Mouse (Mus musculus) heart, postnatal 14 days (tissue): ENCODE measurements around the gene Ptov1. TPM values are rescaled to one million over a fixed set of nuclear protein-coding genes. Genes with fewer than 3 reads are reported as not detected.
"Not testable (repeated sequence)": the region's sequence is repeated elsewhere in the genome, so short reads cannot be mapped to it uniquely, and the experiment has no call there.

Source experiments
- DNase-seq, 2 experiments: peaks; one replicate each; pipeline ENCODE4 v3.0.0; 2021 to 2022
- intact Hi-C: fragments of 180-260 bp; cut with DNase I; formaldehyde crosslinking; loops from one replicate; pipeline ENCODE4 v1.15.1; 2025
- total RNA-seq, 2 experiments: library from RNA; stranded (reverse); gene quantifications; 2 replicates each; pipeline ENCODE4 v1.2.3; 2021

The Ptov1 gene
- total RNA-seq, 2 experiments from 2014 or later: 149 to 160 TPM

DNA sequence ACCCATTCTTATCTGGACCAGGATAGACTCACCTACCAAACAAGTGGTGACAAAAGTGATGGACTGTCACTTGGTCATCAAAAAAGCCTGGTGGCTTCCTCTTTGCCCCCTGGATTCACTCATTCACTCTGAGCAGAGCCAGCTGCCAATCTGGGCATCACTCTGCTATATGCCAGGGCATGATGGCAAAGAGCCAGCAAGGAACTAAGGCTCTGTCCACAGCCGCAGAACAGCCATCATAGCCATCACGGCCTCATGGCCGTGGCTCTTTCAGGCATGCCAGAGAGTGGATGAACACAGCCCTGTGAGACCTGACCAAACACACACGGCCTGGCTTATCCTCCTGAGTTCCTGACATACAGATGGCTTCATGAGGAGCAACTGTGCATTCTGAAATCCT is 21.1 kb upstream of the Ptov1 start:
- intact Hi-C loops: no loop called here
- no peak for DNase-seq

DNA sequence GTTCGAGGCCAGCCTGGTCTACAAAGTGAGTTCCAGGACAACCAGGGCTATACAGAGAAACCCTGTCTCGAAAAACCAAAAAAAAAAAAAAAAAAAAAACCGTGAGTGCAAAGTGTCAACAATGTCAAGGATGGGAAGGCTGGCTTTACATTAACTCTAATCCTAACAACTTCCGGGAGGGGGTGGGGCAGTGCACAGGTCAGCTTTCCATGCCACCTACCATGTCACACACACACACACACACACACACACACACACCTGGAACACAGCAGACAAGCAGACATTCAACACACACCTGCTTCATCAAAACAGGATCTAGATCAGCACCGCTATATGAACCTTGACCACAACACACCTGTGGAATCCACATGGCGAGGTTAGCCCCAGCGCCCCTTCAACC is 20.6 kb upstream of the Ptov1 start:
- intact Hi-C loops: no loop called here
- DNase-seq: no peak

DNA sequence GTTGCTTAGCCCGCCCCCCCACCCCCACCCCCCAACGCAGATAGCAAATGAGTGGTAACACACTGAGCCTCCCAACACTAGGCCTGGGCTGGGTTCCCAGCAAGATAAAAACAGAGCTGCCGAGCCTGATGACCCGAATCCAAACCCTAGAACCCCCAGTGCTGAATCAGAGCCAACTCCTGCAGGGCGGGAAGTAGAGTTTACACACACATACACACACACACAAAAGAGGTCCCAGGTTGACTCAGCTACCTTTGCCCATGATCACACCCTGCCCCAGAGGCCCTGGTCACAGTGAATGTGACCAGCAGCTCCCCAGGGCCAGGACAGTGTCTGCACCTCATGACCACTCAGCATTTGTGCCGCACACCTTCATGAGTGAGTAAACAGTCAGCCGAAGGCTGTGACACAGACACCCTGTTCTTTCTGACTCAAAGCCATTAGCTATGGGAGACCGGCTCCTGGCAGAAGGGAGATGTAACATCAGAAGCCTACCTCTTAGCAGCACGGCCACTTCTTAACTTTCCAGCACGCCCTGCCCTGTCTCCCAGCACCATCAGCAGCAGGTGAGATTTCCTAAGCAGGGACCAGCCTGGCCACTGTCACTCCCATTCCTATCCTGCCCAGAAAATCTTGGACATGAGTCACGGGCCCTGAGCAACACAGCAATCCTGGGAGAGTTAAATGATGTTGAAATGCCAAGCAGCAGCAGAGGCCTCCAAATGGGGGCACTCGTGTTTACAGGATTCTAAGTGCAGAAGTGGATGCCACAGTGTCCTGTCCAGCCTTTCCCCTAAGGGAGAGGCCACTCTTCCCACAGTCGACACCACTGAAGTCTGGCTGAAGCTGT is 18.9 kb upstream of the Ptov1 start:
- DNase-seq: peak in 1 of 2 experiments; percentile 47
- intact Hi-C loops: loop anchor here (1.0 kb wide), 1 partner anchor 17 kb away; no protein-coding TSS in a partner anchor

DNA sequence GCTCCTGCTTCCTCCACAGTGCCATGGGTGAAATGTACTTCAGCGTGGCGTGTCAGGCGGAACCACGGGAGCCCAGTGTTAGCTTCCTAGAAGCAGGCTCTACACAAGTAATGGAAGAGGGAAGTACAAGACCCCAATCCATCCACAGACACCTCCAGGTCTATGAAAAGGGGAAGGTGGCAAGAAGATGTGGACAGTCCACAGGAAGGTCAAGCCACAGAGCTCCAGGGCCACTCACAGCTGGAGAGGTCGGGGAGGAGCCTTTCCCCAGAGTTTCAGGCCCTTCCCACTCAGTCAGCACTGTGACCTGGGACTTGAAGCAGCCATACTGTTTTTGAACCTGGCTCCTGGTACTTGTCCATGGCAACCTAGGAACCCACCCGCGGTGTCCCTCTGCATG is 17.4 kb upstream of the Ptov1 start:
- no peak for DNase-seq
- intact Hi-C loops: no loop called here

DNA sequence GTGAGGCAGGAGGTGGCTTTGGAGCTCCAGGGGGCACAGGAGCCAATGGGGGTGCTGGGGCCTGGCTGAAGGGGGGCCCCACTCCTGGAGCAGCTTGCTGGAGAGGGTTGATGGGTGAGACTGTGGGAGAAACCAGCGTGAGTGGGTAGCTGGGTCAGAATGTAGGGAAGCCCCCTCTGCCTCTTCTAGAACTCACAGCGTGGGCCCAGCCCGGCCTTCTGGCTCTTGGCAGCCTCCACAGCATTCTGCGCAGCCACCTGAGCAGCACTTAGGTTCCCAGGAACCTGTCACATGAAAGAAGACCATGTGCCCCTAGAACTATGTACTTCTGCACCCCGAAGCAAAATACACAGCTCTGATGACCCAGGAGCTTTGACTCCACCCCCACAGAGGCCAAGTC is 15.0 kb upstream of the Ptov1 start:
- intact Hi-C loops: no loop called here
- no peak for DNase-seq

DNA sequence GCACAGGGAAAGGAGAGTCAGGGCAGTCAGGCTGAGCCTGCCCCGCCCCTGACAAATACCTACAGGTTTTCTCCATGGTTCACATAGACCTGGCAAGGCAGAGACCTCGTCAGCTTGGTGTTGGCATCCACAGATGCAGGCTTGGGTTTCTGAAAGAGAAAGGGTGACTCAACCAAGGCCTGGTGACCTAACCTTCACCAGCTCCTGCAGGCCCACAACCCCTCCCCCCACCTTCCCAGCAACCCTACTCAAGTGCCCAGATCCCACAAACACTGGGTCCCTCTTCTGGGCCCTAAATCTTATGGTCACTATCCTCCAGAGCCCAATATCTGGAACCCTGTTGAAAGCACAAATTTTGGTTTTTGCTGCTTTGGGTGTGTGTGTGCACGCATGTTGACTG is 13.4 kb upstream of the Ptov1 start:
- DNase-seq: no peak
- intact Hi-C loops: no loop called here

DNA sequence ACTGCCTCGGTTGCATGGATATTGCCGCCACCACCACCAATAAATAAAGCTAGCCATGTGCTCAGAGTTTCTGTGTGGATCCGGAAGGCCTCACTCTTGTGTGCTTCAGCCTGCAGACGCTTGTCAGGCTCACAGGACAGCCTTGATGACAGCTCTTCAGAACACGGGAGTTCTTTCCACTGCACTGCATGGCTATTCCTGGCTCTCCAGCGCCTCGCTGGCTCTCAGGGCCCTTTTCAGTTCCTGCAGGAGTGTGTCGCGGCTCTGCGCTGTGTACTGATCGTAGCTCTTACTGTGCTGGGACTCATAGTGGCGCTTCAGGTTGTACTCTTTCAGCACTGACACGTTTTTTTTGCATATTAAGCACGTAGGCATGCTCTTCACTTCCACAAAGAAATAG is 8.2 kb upstream of the Ptov1 start:
- intact Hi-C loops: no loop called here
- DNase-seq: no peak

DNA sequence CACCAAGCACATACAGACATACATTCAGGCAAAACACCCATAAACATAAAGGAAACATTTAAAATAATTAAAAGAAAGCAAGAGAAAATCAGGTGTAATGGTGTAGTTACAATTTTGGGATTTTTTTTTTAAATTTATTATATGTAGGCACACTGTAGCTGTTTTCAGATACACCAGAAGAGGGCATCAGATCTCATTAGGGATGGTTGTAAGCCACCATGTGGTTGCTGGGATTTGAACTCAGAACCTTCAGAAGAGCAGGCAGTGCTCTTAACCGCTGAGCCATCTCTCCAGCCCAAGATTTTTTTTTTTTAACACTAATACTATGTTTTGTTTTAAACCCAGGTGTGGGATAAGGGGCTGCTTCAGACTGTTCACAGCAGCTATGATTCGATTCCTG is 2.2 kb upstream of the Ptov1 start:
- intact Hi-C loops: loop anchor here (1.0 kb wide), 1 partner anchor 17 kb away; no protein-coding TSS in a partner anchor
- DNase-seq: not testable (repeated sequence)

DNA sequence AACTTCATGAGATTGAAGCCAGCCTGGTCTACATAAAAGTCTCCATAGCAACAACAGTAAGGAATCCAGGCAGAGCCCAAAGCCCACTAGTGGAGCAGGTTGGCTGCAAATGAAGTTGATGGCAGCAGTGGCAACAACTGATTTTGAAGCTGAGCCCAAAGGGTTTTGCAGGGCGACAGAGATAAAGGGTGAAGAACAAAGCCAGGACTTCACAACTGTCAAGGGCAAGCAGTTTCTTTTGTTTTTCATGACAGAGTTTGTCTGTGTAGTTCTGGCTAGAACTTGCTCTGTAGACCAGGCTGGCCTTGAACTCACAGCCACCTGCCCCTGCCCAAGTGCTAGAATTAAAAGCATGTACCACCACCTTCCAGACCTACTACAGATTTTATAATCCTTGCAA is 1.6 kb upstream of the Ptov1 start:
- no peak for DNase-seq
- intact Hi-C loops: loop anchor here (1.0 kb wide), 1 partner anchor 17 kb away; no protein-coding TSS in a partner anchor

DNA sequence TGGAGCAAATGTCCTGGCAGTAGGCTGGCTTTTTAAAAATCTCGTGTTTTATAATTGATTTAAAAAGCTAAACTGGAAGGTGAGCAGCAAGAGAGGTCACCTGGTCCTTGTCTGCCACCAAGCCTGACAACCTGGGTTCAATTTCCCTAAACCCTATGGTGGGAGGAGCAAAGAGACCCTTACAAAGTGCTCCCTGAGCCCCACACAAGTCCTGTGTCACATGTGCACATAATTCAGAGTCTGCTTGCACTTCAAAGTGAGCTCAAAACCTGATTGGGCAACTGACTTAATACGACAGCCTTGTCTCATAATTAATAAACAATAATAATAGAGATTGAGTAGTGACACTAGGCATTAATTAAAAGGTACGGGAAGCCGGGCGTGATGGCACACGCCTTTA is 1.0 kb upstream of the Ptov1 start:
- intact Hi-C loops: loop anchor here (1.0 kb wide), 1 partner anchor 18 kb away; no protein-coding TSS in a partner anchor
- DNase-seq: no peak

DNA sequence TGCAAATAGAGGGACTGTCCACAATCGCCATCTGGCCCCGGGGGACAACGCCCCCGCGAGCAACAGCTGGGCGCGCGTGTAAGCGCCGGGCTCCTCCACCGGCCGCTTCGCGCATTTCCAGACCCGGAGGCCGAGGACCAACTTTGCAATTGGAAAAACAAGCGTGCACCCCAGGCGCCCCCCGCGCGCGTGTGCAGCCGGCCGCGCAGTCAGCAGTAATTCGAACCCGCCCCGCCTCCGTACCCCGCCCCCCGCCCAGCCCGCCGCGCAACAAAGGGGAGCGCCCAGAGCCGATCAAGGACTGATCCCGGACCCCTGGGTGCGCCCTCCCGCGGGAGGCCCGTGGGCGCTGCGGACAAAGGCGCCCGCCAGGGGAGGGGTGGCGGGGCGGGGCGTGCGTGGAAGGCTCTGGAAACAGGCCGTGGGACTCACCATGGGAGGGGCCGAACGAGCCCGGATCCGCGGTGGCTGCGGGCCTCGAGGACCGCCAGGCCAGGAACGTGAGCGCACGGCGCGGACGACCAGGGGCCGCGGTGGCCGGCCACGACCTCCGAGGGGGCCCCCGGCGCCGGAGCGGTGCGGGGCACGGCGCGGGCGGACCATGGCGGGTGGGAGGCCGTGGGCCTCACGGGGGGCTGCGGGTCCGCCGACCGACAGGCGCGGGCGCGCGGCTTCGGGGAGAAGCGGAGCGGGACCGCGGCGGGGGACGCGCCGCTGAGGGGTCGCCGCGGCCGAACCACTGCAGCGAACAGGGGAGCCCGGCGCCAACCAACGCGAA is 480 bp downstream of the Ptov1 start:
- intact Hi-C loops: no loop called here
- peak; percentile 77 to 79 for DNase-seq

DNA sequence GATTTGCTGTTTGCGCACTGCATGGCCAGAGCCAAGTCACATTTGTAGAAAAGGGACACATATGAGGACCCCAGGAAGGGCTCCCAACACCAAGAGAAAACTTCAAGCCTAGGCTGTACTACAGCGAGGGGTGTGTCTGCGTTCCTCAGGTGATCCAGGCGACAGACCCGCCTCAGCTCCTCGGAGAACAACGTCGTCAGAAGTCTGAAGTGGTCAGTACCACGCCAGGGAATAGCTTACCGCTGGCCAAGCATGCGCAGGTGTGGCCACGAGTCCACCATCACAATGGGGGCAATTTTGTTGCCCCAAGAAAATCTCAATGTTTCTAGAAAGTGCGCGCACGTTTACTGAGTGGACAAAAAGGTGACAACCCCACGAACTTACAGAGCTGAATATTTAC is 1.1 kb downstream of the Ptov1 start:
- peak in 1 of 2 experiments; percentile 45 for DNase-seq
- intact Hi-C loops: no loop called here

DNA sequence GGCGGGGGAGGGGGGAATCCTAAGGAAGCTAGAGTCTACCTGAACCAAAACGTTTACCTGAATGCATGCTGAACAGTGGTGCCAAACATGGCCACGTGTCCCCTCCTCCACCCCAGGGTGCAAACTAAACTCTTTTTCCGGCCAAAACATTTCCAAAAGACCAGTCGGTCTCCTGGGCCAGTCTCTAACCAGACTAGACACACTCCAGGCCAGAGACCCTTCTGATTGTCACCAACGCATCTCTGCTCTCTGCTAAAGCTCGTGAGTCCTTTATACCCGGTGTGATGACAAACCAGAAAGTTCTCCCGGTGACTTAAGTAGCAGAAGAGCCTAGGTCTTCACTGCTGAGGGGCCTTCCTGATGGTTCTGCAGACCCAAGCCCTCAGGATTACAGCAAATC is 1.8 kb downstream of the Ptov1 start:
- intact Hi-C loops: no loop called here
- DNase-seq: no peak

DNA sequence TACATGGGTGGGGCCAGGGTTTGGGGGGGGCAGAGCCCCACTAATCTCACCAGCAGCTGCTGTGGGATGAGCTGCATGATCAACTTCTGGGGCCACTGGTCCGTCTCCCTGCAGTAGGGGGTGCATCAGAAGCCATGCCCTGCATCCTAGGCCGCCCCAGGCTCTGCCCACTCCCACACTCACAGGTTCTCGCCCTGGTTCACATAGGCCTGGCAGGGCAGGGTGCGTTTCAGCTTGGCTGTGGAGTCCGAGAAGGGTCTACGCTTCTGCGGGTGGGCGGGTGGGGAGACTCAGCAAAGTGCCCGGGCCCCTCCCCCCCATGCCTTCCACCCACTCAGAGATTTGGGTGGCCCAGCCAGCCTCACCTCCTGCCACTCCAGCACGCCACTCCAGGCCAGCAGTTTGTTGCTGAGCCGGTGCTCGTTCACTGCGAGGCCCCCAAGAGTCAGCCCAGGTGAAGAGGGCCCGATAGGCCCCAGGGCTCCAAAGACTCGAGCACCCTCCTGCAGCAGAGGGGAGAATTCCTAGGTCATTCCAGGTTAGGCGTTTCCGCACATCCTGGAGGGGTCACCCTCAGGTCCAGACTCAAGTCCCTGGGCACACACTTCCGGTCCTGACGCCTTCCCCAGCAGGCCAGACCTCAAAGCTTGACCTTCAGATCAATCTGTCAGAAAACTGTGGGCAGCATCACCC is 2.4 kb downstream of the Ptov1 start:
- intact Hi-C loops: no loop called here
- DNase-seq: no peak

DNA sequence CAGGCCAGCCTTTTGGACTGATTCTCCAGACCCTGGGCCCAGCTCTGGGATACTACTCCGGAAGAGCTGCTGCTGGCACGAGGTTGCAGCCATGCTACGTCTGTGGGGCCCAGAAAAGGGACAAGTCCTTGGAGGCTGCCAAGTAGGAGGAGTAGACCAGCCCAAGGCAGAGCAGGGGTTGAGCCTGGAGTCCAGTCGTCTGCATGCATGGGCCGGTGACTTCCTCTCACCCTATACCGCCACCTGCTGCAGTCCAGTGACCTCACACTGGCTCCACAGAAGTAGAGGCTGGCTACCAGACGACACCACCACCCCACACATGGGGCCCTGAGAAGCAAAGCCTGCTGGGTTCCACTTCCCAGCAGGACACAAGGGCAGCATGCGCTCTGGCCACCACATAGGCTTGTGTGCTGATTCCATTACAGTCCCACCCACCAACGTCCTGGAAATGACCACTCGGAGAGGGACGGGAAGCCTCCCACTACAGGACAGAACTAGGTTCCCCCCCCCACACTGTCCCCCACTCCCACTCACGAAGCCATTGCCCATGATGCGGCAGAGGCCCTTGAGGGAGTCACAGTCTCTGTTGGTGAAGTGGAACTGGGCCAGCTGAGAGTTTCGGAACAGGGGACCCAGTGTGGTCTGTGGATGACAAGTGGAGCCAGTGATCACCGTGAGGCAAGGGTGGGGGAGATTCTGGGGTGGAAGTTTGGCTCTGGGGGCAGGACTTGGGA is 3.1 kb downstream of the Ptov1 start:
- peak; percentile 68 to 78 for DNase-seq
- intact Hi-C loops: no loop called here

DNA sequence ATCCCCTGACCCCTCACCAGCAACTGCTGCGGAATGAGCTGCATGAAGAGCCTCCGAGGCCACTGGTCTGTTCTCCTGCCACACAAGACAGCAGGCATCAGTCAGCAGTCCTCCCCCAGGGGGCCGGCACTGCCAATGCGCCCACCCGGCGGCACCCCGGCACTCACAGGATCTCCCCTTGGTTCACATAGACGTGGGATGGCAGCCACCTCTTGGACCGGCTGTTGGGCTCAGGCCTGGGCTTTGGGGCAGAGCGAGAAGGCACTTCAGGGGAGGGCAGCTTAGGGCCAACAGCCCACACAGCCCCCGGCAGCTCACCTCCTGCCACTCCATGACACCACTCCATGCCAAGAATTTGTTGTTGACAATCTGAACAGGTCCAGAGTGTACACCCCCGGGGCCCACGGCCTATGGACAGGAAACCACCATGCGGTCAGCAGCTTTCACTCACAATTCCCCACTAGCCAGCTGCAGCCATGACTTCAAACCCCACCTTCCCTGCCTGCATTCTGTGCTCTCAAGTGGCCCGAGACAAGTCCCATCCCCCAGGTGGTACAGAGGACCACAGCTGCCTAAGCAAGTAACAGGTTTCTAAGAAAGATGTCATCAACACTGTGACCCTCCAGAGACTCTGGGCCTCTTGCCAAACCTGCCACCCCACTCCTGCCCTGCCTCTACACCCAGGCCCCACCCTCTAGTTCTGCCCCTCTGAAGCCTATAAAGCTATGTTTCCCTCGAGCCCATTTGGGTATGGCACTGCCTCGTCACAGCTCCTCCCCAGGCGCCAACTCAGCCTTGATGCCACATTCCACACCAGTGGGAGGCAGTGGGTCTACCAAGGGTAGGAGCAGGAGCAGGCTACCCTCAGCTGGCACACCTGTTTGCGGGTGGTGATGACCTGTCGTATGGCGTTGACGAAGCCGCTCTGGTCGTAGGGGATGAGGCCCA is 4.7 kb downstream of the Ptov1 start:
- intact Hi-C loops: no loop called here
- DNase-seq: no peak

DNA sequence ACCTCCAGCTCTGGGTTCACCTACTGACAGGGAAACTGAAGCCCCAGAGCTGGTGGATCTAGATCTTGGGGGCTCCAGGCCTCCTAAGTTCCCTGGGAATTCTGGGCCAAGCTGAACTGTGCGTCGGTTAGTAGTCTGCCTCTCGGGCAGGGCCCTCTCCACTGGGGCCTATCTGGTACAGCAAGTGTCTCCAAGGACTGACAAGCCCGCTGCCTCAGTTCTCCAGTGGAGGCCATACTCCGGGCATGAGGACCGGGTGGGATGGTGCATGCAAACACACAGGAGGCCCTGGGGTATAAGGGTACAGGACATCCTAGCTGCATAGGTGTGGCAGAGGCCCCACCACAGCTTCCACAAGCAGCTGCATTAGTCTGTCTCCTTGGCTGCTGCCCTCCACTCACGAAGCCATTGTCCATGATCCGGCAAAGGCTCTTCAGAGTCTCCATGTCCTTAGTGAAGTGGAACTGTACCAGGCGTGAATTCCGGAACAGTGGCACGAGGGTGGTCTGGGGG is 5.5 kb downstream of the Ptov1 start:
- no peak for DNase-seq
- intact Hi-C loops: no loop called here

DNA sequence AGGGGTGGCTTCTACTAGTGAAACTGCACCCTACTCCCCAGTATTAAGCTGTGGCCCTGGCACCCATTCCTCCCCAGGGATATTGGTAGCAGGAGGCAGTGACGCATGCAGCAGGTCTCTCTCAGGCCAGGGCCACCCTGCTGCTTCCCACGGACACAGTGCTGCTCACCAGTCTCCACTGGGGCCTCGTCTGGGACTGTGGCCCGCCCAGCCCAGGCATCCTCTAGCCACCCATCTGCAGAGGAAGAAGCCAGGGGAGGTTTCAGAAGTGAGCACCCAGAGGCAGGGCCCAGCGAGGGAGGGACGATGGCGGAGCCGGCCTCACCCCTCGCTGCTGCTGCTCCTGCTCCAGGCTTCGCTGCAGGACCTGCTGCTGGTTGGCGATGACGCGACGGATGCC is 6.4 kb downstream of the Ptov1 start:
- intact Hi-C loops: no loop called here
- DNase-seq: no peak

DNA sequence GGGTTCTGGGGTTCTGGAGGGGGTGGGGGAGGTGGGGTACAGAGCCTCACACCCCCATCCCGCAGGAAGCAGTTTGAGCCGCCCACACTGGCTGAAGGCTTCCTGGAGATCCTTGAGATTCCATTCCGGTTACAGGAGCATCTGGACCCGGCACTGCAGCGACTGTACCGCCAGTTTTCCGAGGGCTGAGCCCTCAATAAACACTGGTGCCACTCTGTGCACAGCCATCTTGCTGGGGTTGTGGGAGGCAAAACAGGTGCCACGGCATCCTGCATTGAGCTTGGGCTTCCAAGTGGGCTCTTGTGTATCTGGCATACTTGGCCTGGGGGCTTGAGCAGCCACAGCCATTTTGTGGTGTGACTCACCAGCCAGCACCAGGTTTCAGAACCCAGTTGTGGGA is 7.2 kb downstream of the Ptov1 start:
- no peak for DNase-seq
- intact Hi-C loops: no loop called here
